Comparison of ENCODE assay signal across 13 mouse cellular contexts in the genomic region with DNA sequence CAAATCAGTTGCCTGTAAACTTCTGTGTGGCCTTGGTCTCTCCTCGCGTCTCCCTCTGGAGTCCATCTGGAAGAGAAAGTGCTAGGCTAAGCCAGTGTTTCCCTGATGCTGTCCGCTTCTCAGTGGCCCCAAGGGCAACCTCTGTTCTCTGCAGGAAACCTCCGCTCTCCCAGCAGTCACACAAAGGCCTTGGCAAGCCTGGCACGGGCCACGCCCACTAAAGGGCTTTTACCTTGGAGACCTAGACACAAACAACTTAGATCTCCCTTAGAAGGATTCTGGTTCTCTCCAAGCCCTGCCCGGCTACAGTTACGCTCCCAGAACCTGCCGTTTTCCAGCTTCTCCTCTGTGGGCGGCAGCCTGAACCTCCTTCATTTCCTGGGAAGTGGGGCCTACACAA. TPM values are rescaled to one million over a fixed set of nuclear protein-coding genes. Genes with fewer than 3 reads are reported as not detected.
DNase-seq lines count a peak whose midpoint lies in the region; ATAC-seq and TF ChIP-seq lines count a peak whose summit lies in the region.
"Had no signal": no experiment of that assay in that cellular context is flagged by ENCODE, and none has a peak within 500 bp of the region (broad histone marks: within the 10 kb centered on the region; RNA-seq: fewer than 3 reads in every experiment).

No protein-coding gene starts in this region.

- H3K36me3 ChIP-seq in midbrain, embryonic 10.5 days, result no peaks in the 10 kb centered on the region
- no peaks in the 10 kb centered on the region for H3K36me3 ChIP-seq in midbrain, postnatal 0 days (ENCODE audit: insufficient read depth, low read length)
- no peaks in the 10 kb centered on the region for H3K36me3 ChIP-seq in hindbrain, embryonic 13.5 days

- no peak overlapping the region for H3K9ac ChIP-seq in midbrain, postnatal 0 days (replicated peaks; ENCODE audit: low read length, poor library complexity, severe bottlenecking)
- H3K9ac ChIP-seq in hindbrain, embryonic 13.5 days, result peak overlapping the region; percentile 49; the same call in 1 of the 2 replicates
- H3K9ac ChIP-seq: liver, postnatal 0 days had no signal

- H3K27me3 ChIP-seq in midbrain, embryonic 10.5 days (ENCODE audit: low read depth, poor library complexity, severe bottlenecking), result no peaks in the 10 kb centered on the region
- no peaks in the 10 kb centered on the region for H3K27me3 ChIP-seq in midbrain, postnatal 0 days (ENCODE audit: insufficient read depth, low read length)
- no peaks in the 10 kb centered on the region for H3K27me3 ChIP-seq in hindbrain, embryonic 13.5 days

- ATAC-seq in midbrain, postnatal 0 days (ENCODE audit: low FRiP score), result no peak
- no peak for ATAC-seq in hindbrain, embryonic 13.5 days (ENCODE audit: low FRiP score)
- ATAC-seq: liver, postnatal 0 days had no signal

- no peak for TF ChIP-seq CTCF in midbrain, postnatal 0 days (IDR thresholded peaks at IDR 0.05)

- no peak overlapping the region for H3K4me2 ChIP-seq in midbrain, postnatal 0 days (ENCODE audit: low read depth, low read length, poor library complexity, severe bottlenecking)
- H3K4me2 ChIP-seq in hindbrain, embryonic 13.5 days, result no peak overlapping the region

- peak; percentile 72 to 87 for DNase-seq in adrenal gland, adult (ENCODE audit: inconsistent age in 2 of 2, low spot score in 1 of 2)
- DNase-seq in adrenal gland, adult 18-20 months (ENCODE audit: low spot score in 2 of 2), result no peak
- no peak for DNase-seq in midbrain, embryonic 10.5 days (ENCODE audit: low spot score)
- DNase-seq in midbrain, postnatal 0 days (ENCODE audit: low spot score), result no peak
- DNase-seq in lung, postnatal 25 days (ENCODE audit: low spot score), result peak; percentile 68
- DNase-seq in right cerebral cortex, postnatal 10 days (ENCODE audit: low spot score in 2 of 2), result no peak
- no peak for DNase-seq in spleen, postnatal 10 days (ENCODE audit: low spot score in 2 of 2)
- DNase-seq: liver, postnatal 0 days had no signal

- 25% methylated on average over 10 of the region's 10 CpGs for WGBS in midbrain, embryonic 10.5 days
- WGBS in midbrain, postnatal 0 days, result 23% methylated on average over 10 of the region's 10 CpGs
- WGBS in hindbrain, embryonic 13.5 days, result 21% methylated on average over 10 of the region's 10 CpGs

- peaks cover 36% of the 10 kb centered on the region for H3K4me1 ChIP-seq in midbrain, embryonic 10.5 days
- peaks cover 3% of the 10 kb centered on the region; the same call in 1 of the 2 replicates for H3K4me1 ChIP-seq in midbrain, postnatal 0 days (ENCODE audit: insufficient read depth, low read length)
- peaks cover 20% of the 10 kb centered on the region for H3K4me1 ChIP-seq in hindbrain, embryonic 13.5 days (replicated peaks)

- no peak overlapping the region for H3K4me3 ChIP-seq in midbrain, embryonic 10.5 days
- no peak overlapping the region for H3K4me3 ChIP-seq in midbrain, postnatal 0 days (ENCODE audit: low read depth, low read length)
- H3K4me3 ChIP-seq in hindbrain, embryonic 13.5 days, result no peak overlapping the region

- no peaks in the 10 kb centered on the region for H3K9me3 ChIP-seq in midbrain, embryonic 10.5 days (replicated peaks)
- H3K9me3 ChIP-seq in midbrain, postnatal 0 days (ENCODE audit: low read length), result no peaks in the 10 kb centered on the region
- no peaks in the 10 kb centered on the region for H3K9me3 ChIP-seq in hindbrain, embryonic 13.5 days

- H3K27ac ChIP-seq in midbrain, embryonic 10.5 days (replicated peaks), result peak overlapping the region; percentile 69
- H3K27ac ChIP-seq in midbrain, postnatal 0 days (ENCODE audit: low read depth, low read length), result no peak overlapping the region
- peak overlapping the region; percentile 58; the same call in 1 of the 2 replicates for H3K27ac ChIP-seq in hindbrain, embryonic 13.5 days

RNA-seq across cellular contexts. Expression of a gene that starts 5.0 kb away (rescaled TPM):
- total RNA-seq in adrenal gland, adult 18-20 months (2021), result not detected
- not detected in 2 replicates for polyA plus RNA-seq in midbrain, embryonic 10.5 days (2016; fragmentation: Nextera tagmentation; extraction: Ambion mirVana)
- total RNA-seq in midbrain, postnatal 0 days (2014; rRNA removed), result not detected in 2 replicates
- 0.27 and 0.33 TPM in 2 replicates for polyA plus RNA-seq in midbrain, postnatal 0 days (2015; fragmentation: Nextera tagmentation; extraction: Ambion mirVana)
- not detected in 2 replicates for polyA plus RNA-seq in hindbrain, embryonic 13.5 days (2015; fragmentation: Nextera tagmentation; extraction: Ambion mirVana)
- total RNA-seq: common myeloid progenitor, adult 5-6 weeks; gastrocnemius, postnatal 4 days; neutrophil, adult 5-6 weeks had no signal
- polyA plus RNA-seq: intestine, embryonic 14.5 days; liver, postnatal 0 days had no signal

RNA-seq across cellular contexts. Expression of a gene that starts 5.1 kb away (rescaled TPM):
- total RNA-seq in adrenal gland, adult 18-20 months (2021), result not detected
- polyA plus RNA-seq in midbrain, embryonic 10.5 days (2016; fragmentation: Nextera tagmentation; extraction: Ambion mirVana), result 0.07 and 0.11 TPM in 2 replicates
- total RNA-seq in midbrain, postnatal 0 days (2014; rRNA removed), result 0.14 TPM in 1 of 2 replicates, not detected in the other
- not detected in 2 replicates for polyA plus RNA-seq in midbrain, postnatal 0 days (2015; fragmentation: Nextera tagmentation; extraction: Ambion mirVana)
- not detected in 2 replicates for polyA plus RNA-seq in hindbrain, embryonic 13.5 days (2015; fragmentation: Nextera tagmentation; extraction: Ambion mirVana)
- total RNA-seq: common myeloid progenitor, adult 5-6 weeks; gastrocnemius, postnatal 4 days; neutrophil, adult 5-6 weeks had no signal
- polyA plus RNA-seq: intestine, embryonic 14.5 days; liver, postnatal 0 days had no signal

Comparison
In these comparisons a context has a peak if more than half of its experiments do, and no peak if none do; other contexts are left out.
1. DNase-seq: peak in adrenal gland, adult (2 of 2) and lung, postnatal 25 days (single experiment); none in adrenal gland, adult 18-20 months (0 of 2), midbrain, embryonic 10.5 days (single experiment), midbrain, postnatal 0 days (single experiment), right cerebral cortex, postnatal 10 days (0 of 2) and spleen, postnatal 10 days (0 of 2).